Mouse (Mus musculus): ENCODE results near the gene Itga3.

DNA sequence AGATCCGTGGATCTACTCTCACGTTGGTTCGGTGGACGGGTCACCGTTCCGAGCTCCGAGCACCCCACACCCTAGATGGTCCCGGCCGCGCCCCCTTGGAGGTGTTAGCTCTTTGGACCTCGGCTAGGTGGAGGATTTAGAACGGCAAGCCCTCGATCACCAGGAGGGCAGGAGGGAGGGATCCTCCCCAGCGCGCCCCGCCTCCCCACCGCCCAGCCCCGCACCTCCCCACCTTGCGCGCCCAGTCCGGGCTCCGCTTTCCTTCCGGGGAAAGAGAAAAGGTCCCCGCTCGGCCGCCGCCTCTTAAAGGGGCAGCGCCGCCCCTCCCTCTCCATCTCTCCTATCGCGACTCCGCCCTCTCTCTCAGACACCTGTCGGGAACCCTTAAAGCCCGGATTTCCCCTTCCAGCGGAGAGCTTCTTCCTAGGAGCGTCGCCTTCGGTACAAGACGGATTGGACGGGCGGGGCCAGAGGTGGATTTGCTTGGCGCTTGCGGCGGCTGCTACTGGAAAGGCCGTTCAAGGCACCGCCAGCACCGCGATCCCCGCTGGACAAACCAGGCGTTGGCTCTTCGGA, at the start of gene Itga3:
- TF ChIP-seq POLR2A (IDR thresholded peaks at IDR 0.05; ENCODE audit: borderline replicate concordance, insufficient read depth, low read length) (peak; percentile 47; the same call in 1 of the 2 replicates), CTCF (IDR thresholded peaks at IDR 0.05; ENCODE audit: borderline replicate concordance, insufficient read depth, low read depth, low read length) (no peak)

Measured in cerebellum, adult 2 months (tissue).